Mouse (Mus musculus): Measurements from ENCODE around the gene Vmn2r84.

- TF ChIP-seq TCF12 (IDR thresholded peaks at IDR 0.05; ENCODE audit: low read depth, low read length) (no peak), POLR2A (IDR thresholded peaks at IDR 0.05; ENCODE audit: low read depth, low read length) (no peak), ZKSCAN1 (IDR thresholded peaks at IDR 0.05; ENCODE audit: borderline replicate concordance, low read depth, low read length) (no peak)
These were observed 26.3 kb upstream of the Vmn2r84 start for GRCm38 (mm10) chr10:130420401-130420800.
